Mouse (Mus musculus) cerebellum, adult 2 months (tissue): ENCODE measurements around the gene Tmem115. TPM values are rescaled to one million over a fixed set of nuclear protein-coding genes. Genes with fewer than 3 reads are reported as not detected.

Source experiments
- DNase-seq, 2 experiments: peaks; one replicate each; pipeline ENCODE4 v3.0.0; 2021
- H3K27ac ChIP-seq: fragments of 200-500 bp; 2 replicates; pipeline ENCODE4 v1.5.1; 2012; ENCODE audit warnings: low read length, control low read depth, inconsistent platforms; ENCODE audit not compliant: insufficient read depth
- H3K27me3 ChIP-seq: fragments of 200-500 bp; 2 replicates; pipeline ENCODE4 v1.6.1; 2012; ENCODE audit warnings: inconsistent platforms, mild to moderate bottlenecking, low read length, moderate library complexity; ENCODE audit not compliant: control insufficient read depth, insufficient read depth
- H3K4me1 ChIP-seq: fragments of 200-500 bp; 2 replicates; pipeline ENCODE4 v1.6.1; 2011; ENCODE audit warnings: low read length; ENCODE audit not compliant: control insufficient read depth, insufficient read depth
- H3K4me3 ChIP-seq: fragments of 200-500 bp; replicated peaks from 2 replicates; pipeline ENCODE3; 2011; ENCODE audit warnings: mild to moderate bottlenecking, low read depth, low read length, control low read depth; ENCODE audit not compliant: insufficient read depth
- CTCF ChIP-seq: fragments of 200-500 bp; IDR thresholded peaks from 2 replicates; pipeline ENCODE4 v1.5.1; 2011; ENCODE audit warnings: low read depth, mild to moderate bottlenecking, control low read depth, low read length, moderate library complexity, borderline replicate concordance; ENCODE audit not compliant: insufficient read depth
- POLR2A ChIP-seq: fragments of 200-500 bp; IDR thresholded peaks from 2 replicates; pipeline ENCODE4 v1.6.1; 2011; ENCODE audit warnings: low read length, control low read depth, borderline replicate concordance; ENCODE audit not compliant: insufficient read depth
- WGBS: fragments of 180-500 bp; shearing (Covaris S2); methylation state at CpG from one replicate; pipeline ENCODE4 v1.1.7; 2018; 5-methylcytosine and 5-hydroxymethylcytosine counted together
- polyA plus RNA-seq: library from polyadenylated mRNA; depleted of rRNA; stranded (reverse); fragments of >200 nt; gene quantifications from 2 replicates; pipeline ENCODE4 v1.2.3, GENCODE M21; 2012

Tmem115 gene
- polyA plus RNA-seq, 1 experiment = 44.6 TPM

DNA sequence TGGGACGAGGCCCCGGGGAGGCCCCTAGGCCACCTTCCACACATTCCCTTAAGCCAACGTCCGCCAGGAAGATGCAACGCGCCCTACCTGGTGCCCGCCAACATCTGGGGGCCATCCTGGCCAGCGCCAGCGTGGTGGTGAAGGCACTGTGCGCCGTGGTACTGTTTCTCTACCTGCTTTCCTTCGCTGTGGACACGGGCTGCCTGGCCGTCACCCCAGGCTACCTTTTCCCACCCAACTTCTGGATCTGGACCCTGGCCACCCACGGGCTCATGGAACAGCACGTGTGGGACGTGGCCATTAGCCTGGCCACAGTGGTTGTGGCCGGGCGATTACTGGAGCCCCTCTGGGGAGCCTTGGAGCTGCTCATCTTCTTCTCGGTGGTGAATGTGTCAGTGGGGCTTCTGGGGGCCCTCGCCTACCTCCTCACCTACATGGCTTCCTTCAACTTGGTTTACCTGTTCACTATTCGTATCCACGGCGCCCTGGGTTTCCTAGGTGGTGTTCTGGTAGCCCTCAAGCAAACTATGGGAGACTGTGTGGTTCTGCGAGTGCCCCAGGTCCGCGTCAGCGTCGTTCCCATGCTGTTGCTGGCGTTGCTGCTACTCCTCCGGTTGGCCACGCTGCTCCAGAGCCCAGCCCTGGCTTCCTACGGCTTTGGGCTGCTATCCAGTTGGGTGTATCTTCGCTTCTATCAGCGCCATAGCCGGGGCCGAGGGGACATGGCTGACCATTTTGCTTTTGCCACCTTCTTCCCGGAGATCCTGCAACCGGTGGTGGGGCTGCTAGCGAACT, 860 bp downstream of the Tmem115 start:
- Histone ChIP-seq H3K27ac (peak overlapping the region; percentile 71), H3K27me3 (no peaks in the 10 kb centered on the region), H3K4me1 (peaks cover 16% of the 10 kb centered on the region; the same call in 1 of the 2 replicates), H3K4me3 (peak overlapping the region; percentile 86)
- no peak for TF ChIP-seq POLR2A
- DNase-seq = peak; percentile 42 to 50
- WGBS = under 1% methylated on average over 40 of the region's 40 CpGs

DNA sequence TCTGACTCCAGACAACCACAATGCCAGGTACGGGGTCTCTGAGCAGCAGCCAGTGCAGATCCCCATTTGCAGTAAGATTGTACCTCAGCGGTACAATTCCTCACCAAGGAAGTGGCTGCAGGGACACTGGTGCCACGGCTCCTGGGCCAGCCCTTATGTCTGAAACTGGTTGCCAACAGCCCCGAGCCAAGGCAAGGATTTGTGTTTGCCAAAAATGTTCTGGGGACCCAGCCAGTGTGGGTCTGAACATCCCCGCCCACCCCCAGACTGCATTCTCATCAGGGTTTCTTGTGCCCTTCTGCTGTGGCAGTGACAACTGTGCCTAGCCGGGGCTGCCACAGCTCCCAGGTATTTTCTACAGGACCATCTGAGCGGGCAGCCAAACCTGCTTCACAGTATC, 4.5 kb downstream of the Tmem115 start:
- Histone ChIP-seq H3K27ac (no peak overlapping the region), H3K4me3 (no peak overlapping the region), H3K27me3 (no peaks in the 10 kb centered on the region), H3K4me1 (peaks cover 16% of the 10 kb centered on the region; the same call in 1 of the 2 replicates)
- WGBS = 7% methylated on average over 7 of the region's 7 CpGs
- DNase-seq = peak in 1 of 2 experiments; percentile 44
- TF ChIP-seq POLR2A (no peak), CTCF (no peak)

DNA sequence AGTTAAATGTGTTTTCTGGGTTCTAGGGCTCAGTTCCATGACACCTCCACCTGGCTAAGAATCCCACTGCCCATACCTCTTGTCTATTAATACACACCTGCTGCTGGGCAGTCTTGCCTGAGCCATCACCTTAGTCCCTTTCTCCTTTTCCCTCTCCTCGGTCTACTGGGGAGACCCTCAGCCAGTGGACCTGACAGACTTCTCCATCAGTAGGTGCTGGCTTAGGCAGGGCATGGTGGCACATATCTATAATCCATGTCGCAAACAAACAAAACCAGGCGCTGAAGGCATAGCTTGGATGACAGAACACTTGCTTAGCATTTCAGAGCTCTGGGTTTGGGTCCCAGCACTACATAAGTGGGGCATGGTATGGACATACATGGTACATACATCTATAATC, 5.0 kb downstream of the Tmem115 start:
- 55% methylated on average over 3 of the region's 3 CpGs for WGBS
- TF ChIP-seq POLR2A (no peak), CTCF (no peak)
- Histone ChIP-seq H3K4me3 (no peak overlapping the region), H3K27ac (no peak overlapping the region), H3K27me3 (no peaks in the 10 kb centered on the region), H3K4me1 (peaks cover 16% of the 10 kb centered on the region)
- DNase-seq = no peak

DNA sequence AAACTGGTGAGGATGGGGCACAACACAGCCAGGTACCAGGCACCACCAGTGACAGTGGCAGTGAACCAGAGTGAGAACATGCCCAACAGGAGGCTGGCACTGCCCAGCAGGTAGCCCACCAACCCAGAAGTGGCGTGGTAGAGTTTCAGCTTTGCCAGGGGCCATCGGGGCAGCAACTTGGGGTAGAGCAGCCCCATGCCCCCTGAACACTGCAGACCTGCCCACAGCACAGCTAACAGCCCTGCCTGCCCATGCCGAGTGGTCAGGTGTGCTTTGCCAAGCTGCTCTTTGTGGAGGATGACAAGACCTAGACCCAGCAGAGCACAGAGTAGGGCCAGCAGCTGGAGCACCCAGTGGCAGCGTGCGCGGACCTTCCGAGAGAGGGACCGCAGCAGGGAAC, 6.2 kb downstream of the Tmem115 start:
- DNase-seq = no peak
- Histone ChIP-seq H3K27me3 (no peaks in the 10 kb centered on the region), H3K4me3 (no peak overlapping the region), H3K27ac (no peak overlapping the region), H3K4me1 (peaks cover 16% of the 10 kb centered on the region)
- 88% methylated on average over 8 of the region's 8 CpGs for WGBS
- TF ChIP-seq CTCF = no peak
- TF ChIP-seq POLR2A = no peak

DNA sequence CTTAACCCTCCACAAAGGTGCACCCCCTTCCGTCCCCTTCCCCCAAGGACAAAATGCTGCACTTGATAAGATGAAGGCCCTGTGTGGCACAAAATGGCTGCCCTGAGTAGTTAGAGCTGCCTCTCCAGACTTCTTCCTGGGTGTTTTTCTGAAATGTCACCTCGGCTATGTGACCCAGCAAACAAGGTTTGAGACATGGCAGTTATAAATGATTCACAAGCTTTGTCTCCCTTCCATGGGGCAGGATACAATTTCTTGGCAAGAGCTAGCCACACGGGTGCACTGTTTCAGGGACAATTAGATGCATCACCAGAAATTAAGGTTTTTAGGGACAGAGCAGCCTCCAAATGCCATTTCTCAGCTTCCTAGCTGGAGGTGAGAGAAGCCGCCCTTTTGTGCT, 6.7 kb downstream of the Tmem115 start:
- Histone ChIP-seq H3K4me3 (no peak overlapping the region), H3K4me1 (peaks cover 16% of the 10 kb centered on the region), H3K27me3 (no peaks in the 10 kb centered on the region), H3K27ac (no peak overlapping the region)
- 62% methylated on average over 4 of the region's 4 CpGs for WGBS
- no peak for TF ChIP-seq POLR2A
- no peak for TF ChIP-seq CTCF
- no peak for DNase-seq

DNA sequence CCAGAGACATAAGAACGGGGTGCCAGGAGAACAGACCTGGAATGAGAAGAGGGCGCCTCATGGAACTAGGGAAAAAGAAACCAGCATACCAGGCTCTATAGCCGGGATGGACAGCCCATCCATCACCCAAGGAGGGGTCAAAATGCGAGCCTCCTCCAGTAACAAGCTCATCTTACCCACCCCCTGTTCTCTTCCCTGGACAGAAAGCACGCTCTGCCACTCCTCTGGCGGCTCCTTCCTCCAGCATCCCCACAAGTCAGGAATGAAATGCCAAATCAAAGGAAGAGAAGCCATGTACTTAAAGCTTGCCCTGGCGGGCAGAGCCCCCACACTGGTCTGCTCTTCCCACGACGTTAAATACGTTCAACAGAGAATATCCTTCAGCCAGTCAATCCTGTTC, 7.3 kb downstream of the Tmem115 start:
- 34% methylated on average over 10 of the region's 10 CpGs for WGBS
- Histone ChIP-seq H3K4me1 (peaks cover 13% of the 10 kb centered on the region), H3K27ac (no peak overlapping the region), H3K27me3 (no peaks in the 10 kb centered on the region), H3K4me3 (no peak overlapping the region)
- DNase-seq = no peak
- TF ChIP-seq CTCF (no peak), POLR2A (no peak)

DNA sequence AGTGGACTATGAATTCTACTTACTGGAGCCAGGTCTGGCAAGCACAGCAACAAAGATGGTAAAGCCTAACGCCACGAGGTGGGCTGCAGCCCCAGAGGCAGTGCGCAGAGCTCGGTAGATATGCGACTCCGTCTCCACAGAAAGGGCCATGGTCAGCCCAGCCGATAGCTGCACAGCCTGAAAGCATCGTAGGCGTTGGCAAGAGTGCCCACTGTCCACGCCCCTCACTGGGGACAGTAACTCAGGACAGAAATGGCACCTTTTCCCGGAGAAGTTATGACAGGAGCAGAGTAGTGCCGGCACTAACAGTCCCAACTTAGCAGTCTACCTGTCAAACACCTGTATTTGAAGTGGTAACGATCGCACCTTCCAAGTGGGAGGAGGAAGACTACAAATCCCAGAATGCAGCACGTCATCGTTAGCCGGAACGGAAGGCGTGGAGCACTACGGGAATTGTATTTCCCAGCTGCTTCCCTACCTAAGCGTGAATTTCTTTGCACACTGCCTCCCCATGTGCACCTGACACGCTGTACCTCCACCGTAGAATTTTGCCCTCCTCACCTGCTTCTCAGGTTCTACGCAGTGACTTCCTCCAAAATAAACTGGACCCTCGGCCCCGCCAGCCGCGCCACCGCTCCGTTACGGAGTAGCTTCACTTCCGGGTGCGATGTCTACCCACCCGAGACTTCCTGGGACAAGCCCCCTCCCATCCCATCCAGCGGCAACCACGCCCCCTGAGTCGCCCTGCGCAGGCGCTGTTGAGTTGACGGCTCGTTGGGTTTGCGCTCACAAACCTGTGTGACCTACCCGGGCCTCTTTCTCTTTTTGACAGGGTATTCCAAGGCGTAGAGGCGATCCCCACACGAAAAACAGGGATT, 8.0 kb downstream of the Tmem115 start, which contains the start of the genes Cyb561d2 and Nprl2:
Gene Cyb561d2 (minus strand): TSS at position 720 of the 878 bp plus-strand sequence.
Gene Nprl2 (plus strand): TSS at position 753 of the 878 bp plus-strand sequence.
- peak; percentile 94 to 96 for DNase-seq
- TF ChIP-seq CTCF (no peak), POLR2A (peak; percentile 75; the same call in 1 of the 2 replicates)
- H3K27me3 ChIP-seq = no peaks in the 10 kb centered on the region
- WGBS = 1% methylated on average over 46 of the region's 46 CpGs
- H3K4me1 ChIP-seq = peaks cover 11% of the 10 kb centered on the region
- H3K27ac ChIP-seq = peak within 1 kb of the TSS; percentile 24
- H3K4me3 ChIP-seq = peak within 1 kb of the TSS; percentile 83

DNA sequence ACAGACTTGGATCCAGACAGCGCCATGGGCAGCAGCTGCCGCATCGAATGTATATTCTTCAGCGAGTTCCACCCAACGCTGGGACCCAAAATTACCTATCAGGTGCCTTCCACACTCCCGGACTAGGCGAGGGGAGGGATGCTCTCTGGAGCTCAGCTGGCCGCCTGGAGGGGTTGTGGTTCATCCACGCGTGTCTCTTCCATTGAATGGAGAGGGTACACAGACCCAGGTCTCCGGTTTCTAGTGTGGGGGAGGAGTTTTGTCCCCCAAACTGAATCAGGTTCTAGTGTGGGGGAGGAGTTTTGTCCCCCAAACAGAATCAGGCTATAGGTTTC, 8.6 kb downstream of the Tmem115 start:
- TF ChIP-seq POLR2A (no peak), CTCF (no peak)
- H3K4me1 ChIP-seq = peaks cover 8% of the 10 kb centered on the region
- H3K27me3 ChIP-seq = no peaks in the 10 kb centered on the region
- peak overlapping the region; percentile 83 for H3K4me3 ChIP-seq
- DNase-seq = no peak
- peak overlapping the region; percentile 9; the same call in 1 of the 2 replicates for H3K27ac ChIP-seq
- 2% methylated on average over 11 of the region's 11 CpGs for WGBS
